Mouse (Mus musculus): ENCODE results near the gene Minos1.

Gene Minos1

GRCm38 (mm10) chr4:139064831-139065230 lies 66.1 kb downstream of the Minos1 start:
- DNase-seq (ENCODE audit: low spot score), result no peak

- DNase-seq (ENCODE audit: low spot score), result peak; percentile 69
These were observed 71.3 kb downstream of the Minos1 start for GRCm38 (mm10) chr4:139059569-139059968.

- no peak for DNase-seq (ENCODE audit: low spot score)
These were observed 72.9 kb downstream of the Minos1 start for GRCm38 (mm10) chr4:139058029-139058428.

- DNase-seq (ENCODE audit: low spot score), result no peak
These were observed 73.6 kb downstream of the Minos1 start for GRCm38 (mm10) chr4:139057291-139057690.

GRCm38 (mm10) chr4:139055744-139056143 lies 75.2 kb downstream of the Minos1 start:
- no peak for DNase-seq (ENCODE audit: low spot score)

GRCm38 (mm10) chr4:139055336-139055735 lies 75.6 kb downstream of the Minos1 start:
- no peak for DNase-seq (ENCODE audit: low spot score)

GRCm38 (mm10) chr4:139054300-139054923 lies 76.5 kb downstream of the Minos1 start:
- no peak for DNase-seq (ENCODE audit: low spot score)

GRCm38 (mm10) chr4:139053391-139053790 lies 77.5 kb downstream of the Minos1 start:
- DNase-seq (ENCODE audit: low spot score), result no peak

GRCm38 (mm10) chr4:139052796-139053195 lies 78.1 kb downstream of the Minos1 start:
- DNase-seq (ENCODE audit: low spot score), result no peak
